Mouse (Mus musculus): Measurements from ENCODE around the gene Eif3c. TPM values are rescaled to one million over a fixed set of nuclear protein-coding genes. Genes with fewer than 3 reads are reported as not detected.

Gene Eif3c
- polyA plus RNA-seq, 1 experiment from 2014 or later = 205 TPM

- H3K4me2 ChIP-seq = peak within 1 kb of the TSS; percentile 78
- ATAC-seq (ENCODE audit: low FRiP score) = peak; percentile 85
- H3K27me3 ChIP-seq = no peaks in the 10 kb centered on the region
- H3K4me3 ChIP-seq = peak within 1 kb of the TSS; percentile 93
- WGBS = under 1% methylated on average over 64 of the region's 72 CpGs
- peak within 1 kb of the TSS; percentile 99 for H3K9ac ChIP-seq
- H3K9me3 ChIP-seq = no peaks in the 10 kb centered on the region
- peak within 1 kb of the TSS; percentile 100 for H3K27ac ChIP-seq
- peaks cover 22% of the 10 kb centered on the region for H3K4me1 ChIP-seq (replicated peaks)
- H3K36me3 ChIP-seq = peaks cover 28% of the 10 kb centered on the region
These were observed 62.8 kb downstream of the Eif3c start, which contains the start of gene Atxn2l for GRCm38 (mm10) chr7:126503273-126503878. TSS of gene Atxn2l (minus strand) at chr7:126503437.

DNA sequence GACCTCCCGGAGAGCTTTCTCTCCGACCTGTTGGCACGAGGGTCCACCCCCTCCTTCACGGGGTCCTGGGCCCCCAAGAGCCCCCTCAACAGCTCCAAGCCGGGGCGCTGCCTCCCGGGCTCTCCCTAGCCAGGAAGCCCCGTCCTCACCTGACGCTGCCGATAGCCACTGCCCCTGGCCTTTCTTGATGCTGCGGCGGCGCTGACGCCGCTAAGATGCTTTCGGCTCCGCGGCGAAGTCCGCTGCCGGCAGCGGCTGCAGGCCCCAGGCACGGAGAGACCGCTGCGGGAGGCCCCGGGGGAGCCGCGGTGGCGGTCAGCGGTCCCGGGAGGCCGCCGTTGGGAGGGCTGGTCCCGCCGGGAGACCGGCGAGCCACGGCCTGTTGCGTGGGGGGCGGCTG lies 63.5 kb downstream of the Eif3c start:
- no peak; the same call in 1 of the 2 replicates for ATAC-seq (ENCODE audit: low FRiP score)
- H3K27me3 ChIP-seq = no peaks in the 10 kb centered on the region
- H3K4me1 ChIP-seq (replicated peaks) = peaks cover 22% of the 10 kb centered on the region
- 0% methylated on average over 40 of the region's 40 CpGs for WGBS
- peak overlapping the region; percentile 93 for H3K4me3 ChIP-seq
- peaks cover 34% of the 10 kb centered on the region for H3K36me3 ChIP-seq
- H3K9me3 ChIP-seq = no peaks in the 10 kb centered on the region
- peak overlapping the region; percentile 99 for H3K9ac ChIP-seq
- H3K4me2 ChIP-seq = peak overlapping the region; percentile 78
- H3K27ac ChIP-seq = peak overlapping the region; percentile 100

DNA sequence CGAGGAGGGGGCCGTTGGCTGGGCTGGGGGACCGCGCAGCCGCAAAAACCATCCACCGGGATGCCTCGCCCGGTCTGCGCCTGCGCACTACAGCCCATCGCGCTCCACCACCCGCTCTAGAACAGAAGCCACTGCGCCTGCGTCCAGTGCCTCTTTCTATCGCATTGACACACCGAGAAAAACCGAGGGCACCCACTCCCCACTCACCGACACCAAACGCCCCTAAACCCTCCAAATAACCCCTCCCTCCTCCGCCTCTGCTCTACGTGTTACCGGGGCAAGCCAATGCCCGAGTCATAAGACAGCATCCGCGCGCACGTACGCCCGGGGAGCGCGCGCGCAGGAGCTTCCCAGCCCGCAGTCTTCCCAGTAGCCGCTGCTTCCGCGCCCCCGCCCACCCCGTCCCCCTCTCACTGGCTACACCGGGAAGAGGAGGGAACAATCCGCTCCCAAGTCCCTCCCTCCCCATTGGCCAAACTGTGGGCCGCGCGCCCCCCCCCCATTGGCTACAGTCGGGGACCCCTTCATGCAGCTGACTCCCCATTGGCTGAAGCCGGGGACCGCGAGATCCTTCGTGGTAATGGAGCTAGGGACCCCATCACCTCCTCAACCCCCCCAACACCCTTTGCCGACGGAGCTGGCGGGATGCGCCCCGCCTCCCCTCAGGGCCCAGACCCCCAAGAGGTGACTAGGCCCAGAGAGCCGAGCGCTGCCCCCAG lies 64.0 kb downstream of the Eif3c start:
- H3K4me1 ChIP-seq (replicated peaks) = peaks cover 22% of the 10 kb centered on the region
- WGBS = under 1% methylated on average over 52 of the region's 57 CpGs
- peak overlapping the region; percentile 99 for H3K9ac ChIP-seq
- peak overlapping the region; percentile 100 for H3K27ac ChIP-seq
- H3K9me3 ChIP-seq = no peaks in the 10 kb centered on the region
- H3K36me3 ChIP-seq = peaks cover 40% of the 10 kb centered on the region
- peak; percentile 92 for ATAC-seq (ENCODE audit: low FRiP score)
- H3K4me3 ChIP-seq = peak overlapping the region; percentile 93
- H3K27me3 ChIP-seq = no peaks in the 10 kb centered on the region
- H3K4me2 ChIP-seq = peak overlapping the region; percentile 78

DNA sequence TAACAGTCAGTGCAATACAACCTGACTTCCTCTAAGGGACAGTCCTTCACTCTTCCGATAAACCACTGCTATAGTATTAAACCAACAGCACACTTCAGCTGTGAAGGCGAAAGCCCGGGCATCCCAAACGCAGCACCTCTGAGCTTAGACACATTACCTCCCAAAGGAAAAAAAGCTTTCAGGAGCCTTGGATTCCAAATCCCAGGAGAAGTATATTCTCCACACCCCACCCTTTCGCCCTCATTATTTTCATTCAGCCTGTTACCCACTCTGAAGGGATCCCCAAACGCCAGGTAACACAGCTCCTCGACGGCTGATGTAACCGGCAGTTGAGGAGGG lies 64.6 kb downstream of the Eif3c start:
- no peaks in the 10 kb centered on the region for H3K27me3 ChIP-seq
- WGBS = 6% methylated on average over 9 of the region's 9 CpGs
- no peaks in the 10 kb centered on the region for H3K9me3 ChIP-seq
- peak overlapping the region; percentile 99 for H3K9ac ChIP-seq
- peak overlapping the region; percentile 100 for H3K27ac ChIP-seq
- peak overlapping the region; percentile 78 for H3K4me2 ChIP-seq
- peaks cover 22% of the 10 kb centered on the region for H3K4me1 ChIP-seq (replicated peaks)
- H3K36me3 ChIP-seq = peaks cover 45% of the 10 kb centered on the region
- H3K4me3 ChIP-seq = peak overlapping the region; percentile 93
- no peak for ATAC-seq (ENCODE audit: low FRiP score)

DNA sequence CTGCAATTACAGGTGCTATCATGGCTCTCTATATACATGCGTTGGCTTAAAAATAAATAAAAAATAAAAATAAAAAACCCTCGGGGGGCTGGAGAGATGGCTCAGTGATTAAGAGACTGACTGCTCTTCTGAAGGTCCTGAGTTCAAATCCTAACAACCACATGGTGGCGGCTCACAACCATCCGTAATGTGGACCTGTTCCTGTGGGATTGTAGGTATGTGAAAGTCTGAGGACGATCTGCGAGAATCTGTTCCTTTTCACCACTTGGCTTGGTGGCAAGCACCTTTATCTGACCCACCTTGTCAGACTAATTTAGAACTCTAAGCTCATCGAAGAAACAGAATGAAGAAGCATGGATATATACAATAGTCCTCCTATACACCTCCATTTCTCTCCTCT lies 66.8 kb downstream of the Eif3c start:
- Histone ChIP-seq H3K27ac (no peak overlapping the region), H3K4me1 (replicated peaks) (peaks cover 22% of the 10 kb centered on the region), H3K36me3 (peaks cover 68% of the 10 kb centered on the region), H3K9ac (no peak overlapping the region), H3K4me3 (no peak overlapping the region), H3K4me2 (no peak overlapping the region), H3K9me3 (no peaks in the 10 kb centered on the region), H3K27me3 (no peaks in the 10 kb centered on the region)
- WGBS = 97% methylated on average over 7 of the region's 7 CpGs
- no peak for ATAC-seq (ENCODE audit: low FRiP score)

- peaks cover 82% of the 10 kb centered on the region for H3K36me3 ChIP-seq
- WGBS = 89% methylated on average over 12 of the region's 12 CpGs
- H3K9ac ChIP-seq = no peak overlapping the region
- peaks cover 17% of the 10 kb centered on the region for H3K4me1 ChIP-seq (replicated peaks)
- no peak overlapping the region for H3K4me2 ChIP-seq
- no peak overlapping the region for H3K4me3 ChIP-seq
- no peaks in the 10 kb centered on the region for H3K27me3 ChIP-seq
- no peak overlapping the region for H3K27ac ChIP-seq
- ATAC-seq (ENCODE audit: low FRiP score) = no peak
- H3K9me3 ChIP-seq = no peaks in the 10 kb centered on the region
These were observed 68.2 kb downstream of the Eif3c start for GRCm38 (mm10) chr7:126497966-126498365.

DNA sequence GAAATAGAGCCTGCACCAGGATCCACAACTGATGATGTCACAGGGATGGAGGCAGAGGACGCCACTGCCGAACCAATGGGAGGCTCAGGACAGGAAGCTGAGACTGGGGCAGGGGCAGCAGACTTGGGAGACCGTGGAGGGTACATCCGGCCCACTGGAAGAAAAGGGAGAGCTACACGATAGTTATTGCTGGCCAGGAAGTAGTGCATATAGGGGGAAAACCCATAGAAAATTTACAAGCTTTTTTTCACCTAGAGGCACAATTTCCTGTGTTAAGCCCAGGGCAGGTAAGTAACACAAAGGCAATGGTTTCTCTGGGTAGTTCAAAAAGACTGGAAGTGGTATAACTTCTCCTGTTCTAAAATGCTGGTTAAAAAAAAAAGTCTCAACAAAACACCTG lies 69.7 kb downstream of the Eif3c start:
- Histone ChIP-seq H3K36me3 (peaks cover 95% of the 10 kb centered on the region), H3K4me1 (replicated peaks) (peaks cover 19% of the 10 kb centered on the region), H3K9me3 (no peaks in the 10 kb centered on the region), H3K27me3 (no peaks in the 10 kb centered on the region), H3K9ac (no peak overlapping the region), H3K27ac (no peak overlapping the region), H3K4me2 (no peak overlapping the region), H3K4me3 (no peak overlapping the region)
- ATAC-seq (ENCODE audit: low FRiP score) = no peak
- 92% methylated on average over 5 of the region's 5 CpGs for WGBS

Small RNA genes lying within 50 kb of the gene (microRNA-seq; reads per million reads assigned to microRNA genes)
- 1.2 reads per million for gene Mir7059

Other genes starting within 250 kb of the Eif3c start
- gene Lat, start 196.8 kb downstream of the Eif3c start, polyA plus RNA-seq (2015; fragmentation: Nextera tagmentation; extraction: Ambion mirVana) = 1.3 and 1.9 TPM in 2 replicates
- gene Spns1, start 189.0 kb downstream of the Eif3c start, polyA plus RNA-seq (2015; fragmentation: Nextera tagmentation; extraction: Ambion mirVana) = 77.5 and 79.9 TPM in 2 replicates
- gene Nfatc2ip, start 169.7 kb downstream of the Eif3c start, polyA plus RNA-seq (2015; fragmentation: Nextera tagmentation; extraction: Ambion mirVana) = 3.1 and 3.2 TPM in 2 replicates
- 0.06 TPM in 1 of 2 replicates, not detected in the other for gene Cd19, start 151.5 kb downstream of the Eif3c start, polyA plus RNA-seq (2015; fragmentation: Nextera tagmentation; extraction: Ambion mirVana)
- gene Rabep2, start 137.7 kb downstream of the Eif3c start, polyA plus RNA-seq (2015; fragmentation: Nextera tagmentation; extraction: Ambion mirVana) = 24.3 and 26.8 TPM in 2 replicates
- 1.5 and 4.1 TPM in 2 replicates for gene Atp2a1, start 103.3 kb downstream of the Eif3c start, polyA plus RNA-seq (2015; fragmentation: Nextera tagmentation; extraction: Ambion mirVana)
- gene Sh2b1, start 91.0 kb downstream of the Eif3c start, polyA plus RNA-seq (2015; fragmentation: Nextera tagmentation; extraction: Ambion mirVana) = 63.7 and 64.5 TPM in 2 replicates
- gene Tufm, start 79.0 kb downstream of the Eif3c start, polyA plus RNA-seq (2015; fragmentation: Nextera tagmentation; extraction: Ambion mirVana) = 118 and 120 TPM in 2 replicates
- 61.6 and 65.4 TPM in 2 replicates for gene Atxn2l, start 63.0 kb downstream of the Eif3c start, polyA plus RNA-seq (2015; fragmentation: Nextera tagmentation; extraction: Ambion mirVana)
- gene Apobr, start 18.5 kb upstream of the Eif3c start, polyA plus RNA-seq (2015; fragmentation: Nextera tagmentation; extraction: Ambion mirVana) = 0.66 and 0.68 TPM in 2 replicates
- gene Cln3, start 19.4 kb upstream of the Eif3c start, polyA plus RNA-seq (2015; fragmentation: Nextera tagmentation; extraction: Ambion mirVana) = 31.1 and 35.2 TPM in 2 replicates
- gene Il27, start 28.5 kb upstream of the Eif3c start, polyA plus RNA-seq (2015; fragmentation: Nextera tagmentation; extraction: Ambion mirVana) = not detected in 2 replicates
- gene Nupr1, start 64.5 kb upstream of the Eif3c start, polyA plus RNA-seq (2015; fragmentation: Nextera tagmentation; extraction: Ambion mirVana) = 8.8 and 9.8 TPM in 2 replicates
- 53.4 and 56.5 TPM in 2 replicates for gene Sgf29, start 82.9 kb upstream of the Eif3c start, polyA plus RNA-seq (2015; fragmentation: Nextera tagmentation; extraction: Ambion mirVana)
- gene Sult1a1, start 110.0 kb upstream of the Eif3c start, polyA plus RNA-seq (2015; fragmentation: Nextera tagmentation; extraction: Ambion mirVana) = 1.4 and 1.6 TPM in 2 replicates
- gene Bola2, start 129.0 kb upstream of the Eif3c start, polyA plus RNA-seq (2015; fragmentation: Nextera tagmentation; extraction: Ambion mirVana) = 149 and 154 TPM in 2 replicates
- 20.9 and 22.2 TPM in 2 replicates for gene Slx1b, start 129.4 kb upstream of the Eif3c start, polyA plus RNA-seq (2015; fragmentation: Nextera tagmentation; extraction: Ambion mirVana)
- 81.4 and 90.1 TPM in 2 replicates for gene Coro1a, start 141.4 kb upstream of the Eif3c start, polyA plus RNA-seq (2015; fragmentation: Nextera tagmentation; extraction: Ambion mirVana)
- 94.2 and 95.8 TPM in 2 replicates for gene Mapk3, start 193.2 kb upstream of the Eif3c start, polyA plus RNA-seq (2015; fragmentation: Nextera tagmentation; extraction: Ambion mirVana)
- 2.0 and 2.3 TPM in 2 replicates for gene Gdpd3, start 199.9 kb upstream of the Eif3c start, polyA plus RNA-seq (2015; fragmentation: Nextera tagmentation; extraction: Ambion mirVana)
- 173 and 179 TPM in 2 replicates for gene Ypel3, start 210.5 kb upstream of the Eif3c start, polyA plus RNA-seq (2015; fragmentation: Nextera tagmentation; extraction: Ambion mirVana)
- 0.32 and 0.84 TPM in 2 replicates for gene Tbx6, start 215.1 kb upstream of the Eif3c start, polyA plus RNA-seq (2015; fragmentation: Nextera tagmentation; extraction: Ambion mirVana)
- gene Ppp4c, start 226.1 kb upstream of the Eif3c start, polyA plus RNA-seq (2015; fragmentation: Nextera tagmentation; extraction: Ambion mirVana) = 196 and 214 TPM in 2 replicates
- gene Fam57b, start 231.3 kb upstream of the Eif3c start, polyA plus RNA-seq (2015; fragmentation: Nextera tagmentation; extraction: Ambion mirVana) = 52.1 and 55.6 TPM in 2 replicates